Mouse (Mus musculus) bone marrow, adult 2 months (tissue): ENCODE results near the gene Lsamp.

ENCODE experiments used
- CTCF ChIP-seq: fragments of 200-500 bp; IDR thresholded peaks from 2 replicates; pipeline ENCODE4 v1.5.1; 2011; ENCODE audit warnings: low read length, control low read depth; ENCODE audit not compliant: control insufficient read depth, insufficient read depth
- POLR2A ChIP-seq: fragments of 200-500 bp; IDR thresholded peaks from 2 replicates; pipeline ENCODE4 v1.6.1; 2011; ENCODE audit warnings: low read depth, mild to moderate bottlenecking, control low read depth, low read length, borderline replicate concordance; ENCODE audit not compliant: control insufficient read depth

DNA sequence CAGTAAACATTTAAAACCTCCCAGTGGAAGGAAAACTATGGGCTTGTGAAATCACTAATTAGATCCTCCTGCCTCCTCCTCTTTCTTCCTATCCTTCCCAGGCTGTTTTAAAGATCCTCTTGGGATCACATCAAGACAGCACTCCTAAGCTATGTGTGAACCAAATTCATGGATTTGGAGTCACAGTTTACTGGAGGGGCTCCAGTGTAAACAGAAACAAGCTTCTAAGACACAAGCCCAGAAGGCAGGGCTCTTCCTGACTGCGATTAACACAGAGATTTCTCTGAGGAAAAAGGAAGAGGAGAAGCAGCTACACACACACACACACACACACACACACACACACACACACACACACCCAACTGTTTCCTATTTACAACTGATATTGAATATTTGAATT is 961.7 kb downstream of the Lsamp start:
- TF ChIP-seq POLR2A: no peak
- no peak for TF ChIP-seq CTCF
